Mouse (Mus musculus) CH12F3 (cell line): Measurements from ENCODE around the gene Polr2l.

Experiments
- in situ Hi-C: fragments of 300-500 bp; cut with MboI; formaldehyde crosslinking; loops from 2 replicates; pipeline ENCODE4 v1.14.3; 2020; ENCODE audit warnings: low sequenced_read_pairs

Polr2l gene

DNA sequence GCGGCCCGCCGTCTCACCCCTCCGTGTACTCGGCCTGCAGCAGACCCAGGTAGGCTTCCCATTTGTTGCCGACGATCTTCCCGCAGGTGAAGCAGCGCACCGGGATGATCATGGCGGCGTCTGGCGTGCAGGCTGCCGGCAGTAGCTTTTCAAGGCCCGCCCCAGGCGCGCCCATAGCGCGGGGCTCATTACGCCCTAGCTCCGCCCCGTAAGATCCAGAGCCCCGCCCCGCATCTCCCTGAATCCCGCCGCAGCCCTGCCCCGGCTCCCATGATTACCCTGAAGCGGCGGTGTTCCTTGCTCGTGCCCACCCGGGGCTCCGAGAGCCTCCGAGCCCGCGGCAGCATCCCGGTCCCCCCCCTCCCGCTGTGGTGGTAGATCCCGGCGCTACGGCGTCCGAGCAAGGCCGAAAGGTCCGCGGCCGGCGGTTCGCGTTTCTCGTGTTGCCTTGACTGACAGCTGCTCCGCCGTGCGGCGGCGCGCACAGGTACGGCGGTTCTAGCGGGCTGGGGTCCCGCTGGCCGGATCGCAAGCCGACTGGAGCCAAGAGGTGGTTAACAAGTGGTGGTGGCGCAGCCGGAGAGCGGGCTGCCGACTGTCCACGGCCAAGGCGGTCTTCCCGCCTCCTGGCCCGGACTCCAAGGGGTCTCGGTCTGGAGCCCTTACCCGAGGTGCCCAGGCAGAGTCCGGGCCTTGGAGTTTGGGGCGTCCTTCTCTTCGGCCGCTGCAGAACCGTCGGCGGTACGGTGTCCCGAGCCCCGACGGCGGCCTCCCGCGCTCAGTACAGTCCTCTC, at the start of gene Polr2l, which contains the start of gene Tspan4:
Polr2l (minus strand) TSS at position 122 of the 794 bp plus-strand sequence.
Tspan4 (plus strand) TSS at position 230 of the 794 bp plus-strand sequence.
- in situ Hi-C loops, result no loop called here

GRCm38 (mm10) chr7:141524271-141524670, 49.3 kb upstream of the Polr2l start:
- in situ Hi-C loops, result loop anchor here (5.0 kb wide), 1 partner anchor 37 kb away; no protein-coding TSS in a partner anchor

DNA sequence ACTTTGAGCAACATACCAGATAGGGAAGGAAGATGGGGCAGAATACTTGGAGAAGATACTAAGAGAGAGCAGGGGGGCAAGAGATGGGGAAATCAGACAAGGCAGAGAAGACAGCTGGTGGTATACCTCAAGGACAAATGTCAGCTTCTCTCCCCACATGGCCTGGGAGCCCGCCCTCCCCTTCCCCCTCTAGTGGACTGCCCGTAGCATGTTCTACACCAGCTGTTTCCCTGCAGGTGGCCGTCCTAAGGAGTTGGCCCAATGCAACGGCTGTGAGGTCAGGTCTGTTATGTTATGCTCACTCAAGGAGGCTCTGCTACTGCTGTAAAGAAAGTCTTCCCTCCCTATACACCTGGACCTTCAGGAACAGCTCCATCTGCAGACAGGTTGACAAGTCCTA, 48.1 kb upstream of the Polr2l start:
- in situ Hi-C loops, result loop anchor here (5.0 kb wide), 1 partner anchor 36 kb away; no protein-coding TSS in a partner anchor

DNA sequence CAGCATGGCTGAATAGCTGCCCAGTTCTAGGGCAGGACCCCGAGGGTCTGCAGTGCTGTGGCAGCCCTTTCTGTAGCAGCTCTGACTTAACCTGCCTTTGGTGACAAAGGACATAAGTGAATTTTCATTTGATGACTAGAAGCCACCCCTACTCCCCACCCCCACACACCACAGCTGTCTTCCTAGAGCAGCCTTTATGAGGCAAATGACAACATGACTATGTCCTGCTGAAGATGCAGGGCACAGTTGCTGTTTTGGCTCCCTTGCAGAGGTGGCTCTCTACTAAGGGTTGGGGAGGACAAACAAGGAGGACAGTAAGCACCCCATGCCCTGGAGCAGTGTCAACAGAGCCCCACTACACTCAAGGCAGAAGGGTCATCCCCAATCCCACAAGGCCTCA, 44.9 kb upstream of the Polr2l start:
- in situ Hi-C loops, result loop anchor here (5.0 kb wide), 1 partner anchor 32 kb away; no protein-coding TSS in a partner anchor

GRCm38 (mm10) chr7:141518926-141519325, 44.0 kb upstream of the Polr2l start:
- in situ Hi-C loops, result no loop called here

DNA sequence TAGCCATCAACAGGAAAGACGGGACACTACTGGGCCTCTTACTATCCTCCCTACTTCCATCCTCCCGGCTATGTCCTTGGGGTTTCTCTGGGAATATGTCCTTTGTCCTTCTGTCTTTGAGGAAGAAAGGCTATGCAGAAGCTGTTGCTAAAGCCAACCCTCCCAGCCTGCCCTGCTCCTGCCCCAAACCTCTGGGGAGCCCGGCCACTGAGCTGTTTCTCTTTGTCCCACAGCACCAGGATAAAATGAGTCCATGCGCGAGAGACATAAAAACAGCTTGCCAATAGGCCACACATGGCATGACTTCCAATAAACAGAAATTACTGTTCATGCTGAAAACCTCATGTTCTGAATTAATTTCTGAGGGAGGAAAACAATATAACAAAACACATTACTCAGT, 43.4 kb upstream of the Polr2l start:
- in situ Hi-C loops, result no loop called here

DNA sequence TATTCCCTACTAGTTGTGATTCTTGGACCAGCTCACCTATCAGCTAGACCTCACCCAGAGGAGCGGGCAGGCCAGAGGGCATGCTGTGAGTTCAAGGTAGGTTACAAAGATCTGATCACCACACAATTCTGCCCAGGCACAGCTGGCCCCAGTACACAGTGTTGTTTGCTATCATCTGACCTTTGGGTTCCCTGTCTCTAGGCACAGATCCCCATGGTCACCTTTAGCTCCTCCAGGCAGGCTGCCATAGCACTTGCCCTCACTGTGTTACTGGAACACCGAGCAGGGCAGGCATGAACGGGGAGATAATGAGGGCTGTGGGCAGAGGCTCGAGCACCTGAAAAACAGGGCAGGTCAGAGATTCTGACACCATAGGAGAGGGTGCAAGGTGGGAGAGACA, 42.7 kb upstream of the Polr2l start:
- in situ Hi-C loops, result no loop called here

DNA sequence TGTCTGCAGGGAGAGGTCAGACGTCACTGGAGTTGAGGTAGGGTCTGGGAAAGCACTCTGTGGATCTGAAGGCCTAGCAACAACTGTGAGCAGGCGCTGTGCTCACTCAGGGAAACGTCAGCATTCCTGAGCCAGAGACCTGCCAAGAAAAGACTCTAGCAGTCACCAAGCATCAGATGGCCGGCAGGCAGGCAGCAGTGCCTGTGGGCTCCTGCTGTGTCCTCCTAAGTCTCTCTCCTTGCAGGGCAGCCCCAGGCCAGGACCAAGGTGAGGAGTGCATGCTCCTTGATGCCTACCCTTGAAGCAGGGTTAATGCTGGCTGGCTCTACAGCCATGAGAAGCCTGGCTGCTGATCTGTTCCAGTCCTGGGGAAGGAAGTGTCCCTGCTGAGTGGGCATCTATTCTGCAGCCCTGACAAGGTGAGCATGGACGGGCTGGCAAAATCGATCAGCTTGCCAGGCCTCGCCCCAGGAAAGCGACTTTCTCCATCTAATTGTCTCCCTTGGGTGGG, 35.8 kb upstream of the Polr2l start:
- in situ Hi-C loops, result no loop called here

- in situ Hi-C loops, result no loop called here
These were observed 35.3 kb upstream of the Polr2l start for GRCm38 (mm10) chr7:141510196-141510595.

GRCm38 (mm10) chr7:141508160-141508559, 33.2 kb upstream of the Polr2l start:
- in situ Hi-C loops, result no loop called here

DNA sequence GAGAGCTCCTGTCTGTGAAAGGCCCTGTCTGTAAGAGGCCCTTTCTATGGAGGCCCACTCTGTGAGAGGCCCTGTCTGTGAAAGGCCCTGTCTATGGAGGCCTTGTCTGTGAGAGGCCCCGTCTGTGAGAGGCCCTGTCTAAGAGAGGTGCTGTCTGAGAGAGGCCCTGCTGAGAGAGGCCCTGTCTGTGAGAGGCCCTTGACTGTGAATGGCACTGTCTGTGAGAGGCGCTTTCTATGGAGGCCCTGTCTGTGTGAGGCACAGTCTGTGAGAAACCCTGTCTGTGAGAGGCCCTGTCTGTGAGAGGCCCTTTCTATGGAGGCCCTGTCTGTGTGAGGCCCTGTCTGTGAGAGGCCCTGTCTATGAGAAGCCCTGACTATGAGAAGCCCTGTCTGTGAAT, 31.3 kb upstream of the Polr2l start:
- in situ Hi-C loops, result no loop called here

- in situ Hi-C loops, result no loop called here
These were observed 27.6 kb upstream of the Polr2l start for GRCm38 (mm10) chr7:141502556-141502905.

DNA sequence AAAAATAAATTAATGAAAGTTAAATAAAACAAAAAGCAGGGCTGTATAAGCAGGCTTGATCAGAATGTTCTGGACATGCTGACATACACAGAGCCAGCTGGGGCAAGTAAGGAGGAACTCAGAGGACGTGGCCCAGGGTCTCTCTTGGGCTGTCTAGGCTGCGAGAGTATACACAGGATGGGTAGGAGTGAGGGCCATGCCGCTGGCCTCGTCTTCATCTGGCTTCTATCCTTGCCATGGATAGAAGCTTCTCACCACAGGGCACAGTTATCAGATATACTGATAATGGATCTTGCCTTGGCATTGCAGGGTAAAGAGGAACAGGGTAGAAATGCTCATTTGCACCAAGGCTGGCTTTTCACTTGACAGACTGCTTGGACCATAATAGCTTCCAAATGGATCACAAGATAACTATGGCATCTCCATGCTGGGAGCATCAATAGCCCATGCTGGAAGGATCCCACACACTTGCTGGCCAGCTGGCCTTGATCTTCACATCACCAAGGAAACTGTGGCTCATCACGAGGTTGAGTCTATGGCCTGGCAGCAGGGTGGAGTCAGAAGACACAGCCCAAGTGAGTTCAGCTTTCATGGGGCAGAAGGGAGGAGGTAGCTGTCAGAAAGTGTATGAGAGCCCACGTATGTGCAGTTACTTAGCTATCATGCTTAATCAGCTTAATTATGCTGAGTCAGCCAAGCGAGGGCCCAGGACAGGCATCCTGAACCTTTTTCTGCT, 27.1 kb upstream of the Polr2l start:
- in situ Hi-C loops, result no loop called here

- in situ Hi-C loops, result no loop called here
These were observed 22.7 kb upstream of the Polr2l start for GRCm38 (mm10) chr7:141497600-141497999.

DNA sequence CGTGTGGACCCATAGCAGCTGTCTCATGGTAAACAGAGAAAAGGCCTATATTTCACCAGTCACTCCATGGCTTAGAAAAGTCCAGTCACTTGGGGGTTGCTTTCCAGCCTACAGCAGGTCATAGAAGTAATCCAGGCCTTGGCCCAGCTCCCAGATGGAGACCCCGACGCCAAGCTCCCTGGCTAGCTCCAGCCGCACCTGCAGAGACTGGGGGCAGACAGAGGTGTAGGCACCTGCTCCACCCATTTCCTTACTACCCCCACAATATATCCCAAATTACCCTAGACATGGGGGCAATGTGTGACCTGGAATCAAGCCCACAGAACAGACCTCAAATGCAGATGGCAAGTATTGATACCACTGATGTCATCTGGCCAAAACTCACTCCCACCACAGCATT, 21.0 kb upstream of the Polr2l start:
- in situ Hi-C loops, result no loop called here

DNA sequence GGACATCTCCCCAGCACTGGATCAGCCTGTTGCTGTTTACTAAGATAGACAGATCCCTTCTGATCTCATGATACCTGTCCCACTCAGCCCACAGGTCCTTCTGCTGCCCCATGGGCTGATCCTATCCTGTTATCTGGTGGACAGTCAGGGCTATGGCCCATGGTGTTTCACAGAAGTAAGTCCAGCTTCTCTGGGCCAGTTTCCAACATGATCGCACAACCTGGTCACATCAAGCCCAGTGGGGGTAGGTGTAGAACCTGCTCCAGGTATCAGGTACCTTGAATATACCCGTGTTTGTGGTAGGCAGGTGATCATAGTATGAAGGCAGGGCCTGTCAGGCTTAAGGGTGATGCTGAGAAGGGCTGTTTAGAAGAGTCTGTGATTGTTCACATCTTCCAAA, 20.4 kb upstream of the Polr2l start:
- in situ Hi-C loops, result no loop called here

GRCm38 (mm10) chr7:141493729-141494128, 18.8 kb upstream of the Polr2l start:
- in situ Hi-C loops, result no loop called here

DNA sequence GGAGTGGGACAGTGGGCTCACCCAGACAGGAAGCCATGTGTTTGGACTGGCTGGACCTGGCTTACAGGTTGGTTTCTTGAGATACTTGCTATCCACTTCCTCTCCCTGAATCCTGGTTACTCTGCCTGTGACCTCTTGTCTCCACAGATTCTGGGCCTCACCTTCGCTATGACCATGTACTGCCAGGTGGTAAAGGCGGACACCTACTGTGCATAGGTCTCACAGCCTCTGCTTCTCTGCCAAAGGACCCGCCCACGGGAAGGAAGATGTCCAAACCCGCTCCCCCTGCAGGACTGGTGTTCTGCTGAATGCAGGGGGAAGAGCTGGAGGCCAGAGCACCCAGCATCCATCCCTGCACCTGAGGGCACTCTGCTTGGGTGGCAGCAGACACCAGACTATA, 17.8 kb upstream of the Polr2l start:
- in situ Hi-C loops, result no loop called here

- in situ Hi-C loops, result no loop called here
These were observed 16.2 kb upstream of the Polr2l start for GRCm38 (mm10) chr7:141491151-141491550.

DNA sequence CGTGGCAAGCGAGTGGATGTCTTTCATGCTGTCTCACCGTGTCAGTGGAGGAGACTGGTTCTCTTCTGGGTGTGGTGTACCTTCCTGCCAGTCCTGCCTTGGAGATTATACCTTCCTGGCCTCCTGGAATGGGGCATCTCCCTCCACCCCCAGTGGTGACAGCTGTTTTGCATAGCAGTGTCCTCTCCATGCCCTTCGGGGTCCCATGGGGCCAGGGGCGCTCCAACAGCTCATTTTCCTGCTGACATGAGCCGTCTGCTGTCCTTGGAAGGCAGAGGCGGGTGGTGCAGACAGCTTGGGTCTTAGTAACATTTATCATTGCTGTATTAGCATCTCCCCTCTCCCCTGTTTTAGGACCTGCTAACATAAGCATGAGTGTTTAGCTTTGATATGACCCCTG, 12.2 kb upstream of the Polr2l start:
- in situ Hi-C loops, result loop anchor here (5.0 kb wide), 1 partner anchor 35 kb away; no protein-coding TSS in a partner anchor

DNA sequence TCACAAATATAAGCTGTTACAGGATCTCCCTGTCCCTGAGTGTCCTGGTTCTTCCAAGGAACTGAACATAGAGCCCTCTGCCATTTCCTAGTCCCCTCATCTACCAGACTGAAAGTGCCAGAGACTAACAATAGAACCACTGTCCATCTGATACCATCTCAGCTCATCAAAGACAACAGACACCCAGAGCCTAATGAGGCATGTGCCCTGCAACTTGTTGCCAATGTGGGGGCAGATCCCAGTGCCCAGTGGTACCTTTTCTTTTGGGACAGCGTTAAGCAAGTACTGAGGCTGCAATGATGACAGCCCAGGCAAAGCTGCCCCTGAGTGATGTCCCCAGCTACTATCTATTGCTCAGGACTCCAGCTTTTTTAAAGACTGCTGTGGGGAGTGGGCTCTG, 11.3 kb upstream of the Polr2l start:
- in situ Hi-C loops, result loop anchor here (5.0 kb wide), 1 partner anchor 36 kb away; no protein-coding TSS in a partner anchor

GRCm38 (mm10) chr7:141485606-141486005, 10.7 kb upstream of the Polr2l start:
- in situ Hi-C loops, result loop anchor here (5.0 kb wide), 1 partner anchor 37 kb away; no protein-coding TSS in a partner anchor
